Mouse (Mus musculus) brain, embryonic 14.5 days (tissue): ENCODE results near the gene Men1.

Experiments
- CTCF ChIP-seq: fragments of 200-500 bp; IDR thresholded peaks from 2 replicates; pipeline ENCODE4 v1.5.1; 2012; ENCODE audit warnings: inconsistent platforms, mild to moderate bottlenecking, moderate library complexity, borderline replicate concordance; ENCODE audit not compliant: insufficient read depth, insufficient read length; ENCODE audit errors: extremely low read depth
- POLR2A ChIP-seq: fragments of 200-500 bp; IDR thresholded peaks from 2 replicates; pipeline ENCODE4 v1.6.1; 2012; ENCODE audit warnings: mild to moderate bottlenecking, inconsistent platforms, borderline replicate concordance; ENCODE audit not compliant: poor library complexity, insufficient read depth, insufficient read length, severe bottlenecking; ENCODE audit errors: extremely low read depth

GRCm38 (mm10) chr19:6291117-6291781 is 43.5 kb upstream of the Men1 start:
- TF ChIP-seq CTCF (no peak), POLR2A (no peak)
